Mouse (Mus musculus): ENCODE measurements around the gene Ksr2.

DNA sequence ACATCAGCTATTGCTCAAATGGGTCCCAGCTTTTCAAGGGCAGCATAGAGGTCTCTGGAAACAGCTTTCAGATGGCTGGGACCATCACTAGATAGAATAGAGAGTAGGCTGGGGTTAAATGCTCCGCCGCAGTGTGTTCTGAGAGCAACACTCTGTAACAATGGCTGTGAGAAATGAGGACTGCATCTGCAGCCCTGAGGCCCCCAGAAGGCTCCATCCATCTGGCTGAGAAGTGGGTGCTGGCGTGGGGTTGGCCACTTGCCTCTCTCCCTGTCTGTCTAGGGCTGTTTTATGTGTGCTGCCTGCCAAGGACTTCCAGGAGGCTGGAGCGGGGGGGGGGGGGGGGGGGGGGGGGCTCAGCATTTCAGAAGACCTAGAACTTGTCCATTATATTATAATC lies 253.5 kb downstream of the Ksr2 start:
- TF ChIP-seq POLR2A (IDR thresholded peaks at IDR 0.05; ENCODE audit: low read depth, low read length) (no peak), CTCF (IDR thresholded peaks at IDR 0.05; ENCODE audit: extremely low read depth, insufficient read depth, insufficient read length, insufficient replicate concordance) (no peak)

All from spleen, adult 2 months (tissue).